Mouse (Mus musculus): Measurements from ENCODE around the gene Lyrm7.

- no peak for TF ChIP-seq POLR2A (IDR thresholded peaks at IDR 0.05; ENCODE audit: insufficient read depth, low read depth, low read length)
- no peak for TF ChIP-seq CTCF (IDR thresholded peaks at IDR 0.05; ENCODE audit: insufficient read depth, low read depth, low read length)
Measured at GRCm38 (mm10) chr11:54844959-54845358, 15.8 kb downstream of the Lyrm7 start.

All from olfactory bulb, adult 2 months (tissue).